Mouse (Mus musculus): ENCODE measurements around the gene Lrp8. TPM values are rescaled to one million over a fixed set of nuclear protein-coding genes. Genes with fewer than 3 reads are reported as not detected.
A peak's percentile ranks its signal among the peaks of the same experiment; 100 is the strongest.

The Lrp8 gene
- polyA plus RNA-seq, 1 experiment from 2014 or later = 0.48 TPM

- no peaks in the 10 kb centered on the region for H3K36me3 ChIP-seq
- peak overlapping the region; percentile 81 for H3K4me2 ChIP-seq
- peak overlapping the region; percentile 76 for H3K27ac ChIP-seq
- H3K4me3 ChIP-seq = peak overlapping the region; percentile 80
- WGBS = 47% methylated on average over 7 of the region's 7 CpGs
- no peak overlapping the region for H3K9ac ChIP-seq
- no peaks in the 10 kb centered on the region for H3K9me3 ChIP-seq (replicated peaks)
- 0 out of 2 replicates have a peak, but pooled peaks have one; percentile 11 for ATAC-seq (replicated peaks; ENCODE audit: insufficient number of reproducible peaks, insufficient read depth, low FRiP score, low read depth)
- H3K27me3 ChIP-seq = no peaks in the 10 kb centered on the region
- H3K4me1 ChIP-seq (replicated peaks) = peaks cover 21% of the 10 kb centered on the region
Measured at GRCm38 (mm10) chr4:107923803-107924194, 121.7 kb downstream of the Lrp8 start.

Other genes starting within 250 kb of the Lrp8 start
- gene Dmrtb1, start 118.0 kb upstream of the Lrp8 start, polyA plus RNA-seq (2015; fragmentation: Nextera tagmentation; extraction: Ambion mirVana) = not detected in 2 replicates
- gene Magoh, start 77.5 kb downstream of the Lrp8 start, polyA plus RNA-seq (2015; fragmentation: Nextera tagmentation; extraction: Ambion mirVana) = 84.3 and 88.9 TPM in 2 replicates
- 91.2 and 97.0 TPM in 2 replicates for gene 0610037L13Rik, start 87.6 kb downstream of the Lrp8 start, polyA plus RNA-seq (2015; fragmentation: Nextera tagmentation; extraction: Ambion mirVana)
- gene Cpt2, start 121.3 kb downstream of the Lrp8 start, polyA plus RNA-seq (2015; fragmentation: Nextera tagmentation; extraction: Ambion mirVana) = 54.0 and 55.1 TPM in 2 replicates
- 0.05 TPM in 2 replicates for gene Slc1a7, start 166.1 kb downstream of the Lrp8 start, polyA plus RNA-seq (2015; fragmentation: Nextera tagmentation; extraction: Ambion mirVana)